Mouse (Mus musculus): ENCODE results near the gene Zdhhc14.
A peak's percentile ranks its signal among the peaks of the same experiment; 100 is the strongest.

Gene Zdhhc14

GRCm38 (mm10) chr17:5552036-5552760 lies 59.8 kb downstream of the Zdhhc14 start:
- no peak for DNase-seq (ENCODE audit: low spot score in 2 of 2)

- no peak for DNase-seq (ENCODE audit: low spot score in 2 of 2)
These were observed 61.2 kb downstream of the Zdhhc14 start for GRCm38 (mm10) chr17:5553556-5553955.

GRCm38 (mm10) chr17:5554573-5554972 lies 62.2 kb downstream of the Zdhhc14 start:
- no peak for DNase-seq (ENCODE audit: low spot score in 2 of 2)

- DNase-seq (ENCODE audit: low spot score in 2 of 2) = no peak
These were observed 64.2 kb downstream of the Zdhhc14 start for GRCm38 (mm10) chr17:5556568-5556967.

DNA sequence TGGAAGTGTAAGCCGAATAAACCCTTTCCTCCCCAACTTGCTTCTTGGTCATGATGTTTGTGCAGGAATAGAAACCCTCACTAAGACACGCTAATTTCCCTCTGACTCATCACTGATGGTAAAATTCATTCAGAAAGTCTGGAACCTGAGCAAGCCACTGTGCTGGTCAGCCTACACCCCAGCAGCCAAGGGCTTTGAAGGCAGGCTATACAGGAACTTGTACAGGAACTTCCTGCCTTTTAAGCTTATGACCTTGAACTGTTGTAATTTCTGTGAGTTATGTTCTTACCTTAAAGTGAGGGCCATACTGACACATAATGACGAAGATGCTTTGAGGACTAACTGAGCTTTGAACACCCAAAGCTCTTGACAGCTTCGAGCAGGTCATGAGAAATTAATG lies 67.9 kb downstream of the Zdhhc14 start:
- DNase-seq (ENCODE audit: low spot score in 2 of 2) = no peak

- DNase-seq (ENCODE audit: low spot score in 2 of 2) = no peak
These were observed 70.8 kb downstream of the Zdhhc14 start for GRCm38 (mm10) chr17:5563108-5563507.

DNA sequence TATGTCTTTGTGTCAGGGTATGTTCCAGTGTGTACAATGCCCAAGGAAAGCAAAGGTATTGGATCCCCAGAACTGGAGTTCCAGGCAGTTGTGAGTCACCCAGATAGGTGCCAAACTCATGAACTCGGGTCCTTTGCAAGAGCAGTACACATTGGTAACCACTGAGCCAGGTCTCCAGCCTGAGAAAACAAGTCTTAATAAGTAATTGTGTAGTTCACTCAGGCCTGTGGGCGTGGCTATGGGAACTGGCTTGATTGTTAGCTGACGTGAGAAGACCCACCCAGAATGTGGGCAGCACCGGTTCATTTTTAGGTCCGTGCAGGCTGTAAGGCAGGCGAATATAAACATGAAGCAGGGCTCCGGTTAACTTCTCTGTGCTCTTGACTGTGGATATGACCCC lies 73.6 kb downstream of the Zdhhc14 start:
- DNase-seq (ENCODE audit: low spot score in 2 of 2) = no peak

DNA sequence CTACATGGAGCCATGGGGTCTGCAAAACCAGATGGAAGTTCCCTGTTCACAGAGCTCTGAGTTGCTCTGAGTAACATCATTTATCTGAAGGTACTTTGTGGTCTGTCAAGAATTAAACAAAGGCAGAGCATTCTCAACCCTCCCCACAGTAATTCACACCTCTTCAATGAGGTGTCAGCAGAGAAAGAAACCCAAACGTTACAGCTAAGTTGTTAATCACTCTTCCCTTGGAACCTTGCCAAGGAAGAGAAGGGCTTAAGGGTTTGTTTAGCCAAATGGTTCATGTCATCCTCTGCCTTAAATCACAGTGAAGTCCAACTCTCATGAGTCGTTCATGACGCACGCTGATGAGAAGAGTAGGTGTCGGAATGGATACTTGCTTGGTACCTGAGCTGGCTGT lies 75.6 kb downstream of the Zdhhc14 start:
- no peak for DNase-seq (ENCODE audit: low spot score in 2 of 2)

GRCm38 (mm10) chr17:5569131-5570030 lies 77.0 kb downstream of the Zdhhc14 start:
- no peak for DNase-seq (ENCODE audit: low spot score in 2 of 2)

- DNase-seq (ENCODE audit: low spot score in 2 of 2) = no peak
These were observed 79.9 kb downstream of the Zdhhc14 start for GRCm38 (mm10) chr17:5572096-5572730.

- DNase-seq (ENCODE audit: low spot score in 2 of 2) = no peak
These were observed 80.5 kb downstream of the Zdhhc14 start for GRCm38 (mm10) chr17:5572745-5573420.

- peak in 1 of 2 experiments; percentile 30 for DNase-seq (ENCODE audit: low spot score in 2 of 2)
These were observed 82.3 kb downstream of the Zdhhc14 start for GRCm38 (mm10) chr17:5574672-5575071.

GRCm38 (mm10) chr17:5575518-5575917 lies 83.2 kb downstream of the Zdhhc14 start:
- no peak for DNase-seq (ENCODE audit: low spot score in 2 of 2)

DNA sequence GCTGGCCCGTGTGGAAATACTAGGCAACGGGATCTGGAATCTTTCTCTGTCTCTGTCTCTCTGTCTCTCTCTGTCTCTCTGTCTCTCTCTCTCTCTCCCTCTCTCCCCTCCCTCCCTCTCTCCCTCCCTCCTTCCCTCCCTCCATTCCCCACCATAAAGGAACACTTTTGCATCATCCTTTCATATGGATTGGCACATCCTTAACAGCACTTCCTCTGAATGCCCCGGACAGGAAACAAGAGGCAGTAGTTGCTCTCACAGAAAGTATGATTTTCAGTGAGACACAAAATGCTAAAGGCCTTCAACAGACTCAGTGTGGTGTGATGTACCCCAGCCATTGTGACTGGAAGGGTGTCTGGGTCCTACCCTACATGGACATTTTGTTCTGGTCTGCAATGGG lies 89.9 kb downstream of the Zdhhc14 start:
- DNase-seq (ENCODE audit: low spot score in 2 of 2) = no peak

DNA sequence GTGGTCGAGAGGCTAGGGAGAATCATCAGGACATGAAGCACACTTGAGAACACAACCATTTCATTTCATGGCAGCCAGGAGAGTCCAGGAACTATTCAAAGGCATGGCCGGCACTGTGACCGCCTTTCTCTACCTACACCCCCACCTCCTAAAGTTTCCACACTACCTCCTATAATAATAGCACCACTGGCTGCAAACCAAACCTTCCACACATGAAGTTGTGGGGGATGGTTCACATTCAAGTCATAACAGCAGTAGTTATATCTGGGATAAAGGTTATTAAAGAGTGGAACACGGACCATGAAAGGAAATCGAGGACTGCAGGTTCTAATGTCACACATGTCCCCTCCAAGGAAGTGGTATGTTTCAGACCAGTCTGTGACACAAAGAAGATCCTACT lies 90.6 kb downstream of the Zdhhc14 start:
- no peak for DNase-seq (ENCODE audit: low spot score in 2 of 2)

DNA sequence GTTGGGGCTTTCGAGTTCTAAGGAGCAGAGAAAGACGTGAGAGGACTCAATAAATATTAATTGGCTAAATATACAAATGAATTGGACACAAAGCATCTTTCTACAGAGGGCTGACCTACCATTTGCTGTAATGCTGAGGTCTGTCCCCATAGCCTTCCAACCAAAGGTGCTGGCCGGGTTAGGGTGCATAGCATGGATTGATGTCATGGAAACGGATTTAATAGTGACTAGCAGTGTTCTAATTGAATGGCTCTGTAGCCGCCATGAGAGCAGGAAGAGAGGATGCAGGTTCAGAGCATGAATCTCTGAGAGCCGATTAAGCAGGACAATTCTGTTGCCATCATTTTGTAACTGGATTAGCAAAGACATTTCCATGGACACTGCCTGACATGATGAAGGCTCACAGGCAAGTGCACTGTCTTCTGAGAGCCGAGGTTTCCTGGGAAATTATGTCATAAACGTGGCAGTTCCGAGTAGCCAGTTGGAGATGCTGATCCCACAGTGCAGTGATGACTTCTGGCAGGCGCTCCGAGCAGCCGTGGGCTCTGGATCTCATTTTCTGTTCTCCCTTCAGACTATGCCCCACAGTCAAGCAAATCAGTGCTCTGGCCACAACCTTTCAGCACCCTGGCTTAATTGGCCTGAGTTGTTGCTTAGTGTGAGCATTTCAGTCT lies 91.3 kb downstream of the Zdhhc14 start:
- DNase-seq (ENCODE audit: low spot score in 2 of 2) = no peak

DNA sequence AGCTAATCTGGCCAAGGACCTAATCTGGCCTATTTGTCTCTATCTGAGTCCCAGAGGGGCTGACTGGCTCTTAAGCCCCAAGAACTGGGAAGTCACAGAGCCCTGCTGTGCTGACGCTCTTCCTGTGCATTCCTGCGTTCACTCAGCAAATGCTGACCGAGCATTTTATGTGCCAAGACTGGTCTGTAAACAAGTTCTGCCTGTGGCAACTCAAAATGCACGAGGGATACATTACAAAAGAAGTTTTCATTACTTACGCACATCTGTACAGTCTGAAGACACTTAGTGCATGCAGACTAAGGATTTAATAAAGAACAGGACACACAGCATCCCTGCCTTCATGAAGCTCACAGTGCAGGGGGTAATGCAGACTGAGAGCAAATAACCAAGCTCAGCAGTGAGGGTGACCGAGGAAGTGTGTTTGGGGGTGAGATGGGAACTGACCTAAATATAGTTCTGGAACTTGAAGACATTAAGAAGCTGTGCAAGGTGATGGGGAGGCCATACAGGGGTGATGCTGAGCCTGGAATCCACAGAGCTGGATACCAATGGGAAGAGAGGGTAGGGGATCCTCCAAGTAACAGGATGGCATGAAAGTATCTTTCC lies 99.3 kb downstream of the Zdhhc14 start:
- DNase-seq (ENCODE audit: low spot score in 2 of 2) = no peak

GRCm38 (mm10) chr17:5593071-5593470 lies 100.7 kb downstream of the Zdhhc14 start:
- no peak for DNase-seq (ENCODE audit: low spot score in 2 of 2)

GRCm38 (mm10) chr17:5595068-5595467 lies 102.7 kb downstream of the Zdhhc14 start:
- no peak for DNase-seq (ENCODE audit: low spot score in 2 of 2)

- no peak for DNase-seq (ENCODE audit: low spot score in 2 of 2)
These were observed 104.1 kb downstream of the Zdhhc14 start for GRCm38 (mm10) chr17:5596490-5596889.

GRCm38 (mm10) chr17:5598999-5599398 lies 106.6 kb downstream of the Zdhhc14 start:
- DNase-seq (ENCODE audit: low spot score in 2 of 2) = no peak
